Mouse (Mus musculus) hindbrain, embryonic 14.5 days (tissue): ENCODE data around the gene Kif14. TPM values are rescaled to one million over a fixed set of nuclear protein-coding genes. Genes with fewer than 3 reads are reported as not detected.

Source experiments
- ATAC-seq: fragments of 200-750 bp; cut with Nextera tagmentation; 2 replicates; pipeline ENCODE4 v1.8.0; 2017; ENCODE audit warnings: moderate number of reproducible peaks, mild to moderate bottlenecking, moderate TSS enrichment, moderate library complexity; ENCODE audit not compliant: low FRiP score
- DNase-seq: peaks from one replicate; pipeline ENCODE4 v3.0.0-alpha.2; 2015; ENCODE audit warnings: low spot score
- H3K27ac ChIP-seq: fragments of 300-500 bp; sonication (generic); 2 replicates; pipeline ENCODE4 v1.5.1; 2014; ENCODE audit warnings: mild to moderate bottlenecking, moderate library complexity
- H3K27me3 ChIP-seq: fragments of 300-500 bp; sonication (generic); 2 replicates; pipeline ENCODE4 v1.6.1; 2014; ENCODE audit warnings: mild to moderate bottlenecking, low read length, mixed read lengths; ENCODE audit not compliant: control insufficient read depth, insufficient read depth
- H3K36me3 ChIP-seq: fragments of 300-500 bp; sonication (generic); replicated peaks from 2 replicates; pipeline ENCODE4 v1.6.1; 2014; ENCODE audit not compliant: control insufficient read depth, insufficient read depth
- H3K4me1 ChIP-seq: fragments of 300-500 bp; sonication (generic); replicated peaks from 2 replicates; pipeline ENCODE4 v1.6.1; 2014; ENCODE audit warnings: antibody characterized with exemption, low read length, mixed read lengths; ENCODE audit not compliant: control insufficient read depth, insufficient read depth
- H3K4me2 ChIP-seq: fragments of 300-500 bp; sonication (generic); replicated peaks from 2 replicates; pipeline ENCODE4 v1.6.1; 2014; ENCODE audit warnings: mild to moderate bottlenecking, moderate library complexity
- H3K4me3 ChIP-seq: fragments of 300-500 bp; sonication (generic); replicated peaks from 2 replicates; pipeline ENCODE4 v1.5.1; 2014; ENCODE audit warnings: mild to moderate bottlenecking, low read length
- H3K9ac ChIP-seq: fragments of 300-500 bp; sonication (generic); 2 replicates; pipeline ENCODE4 v1.6.1; 2014
- H3K9me3 ChIP-seq: fragments of 300-500 bp; sonication (generic); 2 replicates; pipeline ENCODE4 v1.6.1; 2016; ENCODE audit warnings: low read length; ENCODE audit not compliant: control insufficient read depth
- WGBS: fragments of 180-500 bp; shearing (Covaris S2); extraction: QIAGEN DNeasy Blood & Tissue Kit; methylation state at CpG from one replicate; pipeline ENCODE4 v1.1.7; 2014; 5-methylcytosine and 5-hydroxymethylcytosine counted together
- polyA plus RNA-seq: library from polyadenylated mRNA; unstranded; fragments of >200 nt; fragmentation: Nextera tagmentation; extraction: Ambion mirVana; gene quantifications from 2 replicates; pipeline ENCODE4 v1.2.1, GENCODE M21; 2014

Kif14 gene
- polyA plus RNA-seq, 1 experiment from 2014 or later = 1.6 TPM

- no peak for DNase-seq
- 69% methylated on average over 5 of the region's 5 CpGs for WGBS
Measured at GRCm38 (mm10) chr1:136558762-136559161, 92.6 kb downstream of the Kif14 start.

DNA sequence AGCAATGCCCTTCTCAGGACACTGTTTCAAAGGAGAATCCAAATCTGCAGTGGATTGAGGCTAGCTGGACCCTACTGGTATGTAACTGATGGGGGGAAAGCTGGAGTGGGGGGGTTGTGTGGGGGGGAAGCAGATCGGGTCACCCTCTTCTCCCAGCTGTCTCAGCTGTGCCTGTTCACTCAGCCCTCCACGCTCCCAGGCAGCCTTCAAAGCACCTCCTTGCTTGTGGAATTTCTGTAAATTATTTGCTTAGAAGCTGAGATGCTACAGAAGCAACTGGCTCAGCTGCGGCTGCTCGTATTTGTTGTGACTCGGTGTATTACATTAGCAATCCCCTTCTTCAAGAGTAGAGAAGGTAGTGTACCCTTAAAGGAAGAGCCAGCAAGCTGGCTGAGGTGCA lies 93.1 kb downstream of the Kif14 start:
- no peak for DNase-seq
- Histone ChIP-seq H3K27me3 (no peaks in the 10 kb centered on the region), H3K4me1 (no peaks in the 10 kb centered on the region), H3K36me3 (no peaks in the 10 kb centered on the region), H3K4me3 (no peak overlapping the region), H3K9ac (no peak overlapping the region), H3K27ac (no peak overlapping the region), H3K4me2 (no peak overlapping the region), H3K9me3 (no peaks in the 10 kb centered on the region)
- 65% methylated on average over 5 of the region's 5 CpGs for WGBS
- no peak for ATAC-seq

More at GRCm38 (mm10) chr1:136558762-136559161, 92.6 kb downstream of the Kif14 start:
- H3K9ac ChIP-seq = no peak overlapping the region
- no peaks in the 10 kb centered on the region for H3K36me3 ChIP-seq
- no peak for ATAC-seq
- H3K4me2 ChIP-seq = no peak overlapping the region
- no peaks in the 10 kb centered on the region for H3K27me3 ChIP-seq
- no peaks in the 10 kb centered on the region for H3K4me1 ChIP-seq
- no peaks in the 10 kb centered on the region for H3K9me3 ChIP-seq
- no peak overlapping the region for H3K4me3 ChIP-seq
- H3K27ac ChIP-seq = no peak overlapping the region

GRCm38 (mm10) chr1:136559774-136560173 lies 93.6 kb downstream of the Kif14 start:
- DNase-seq (no peak), ATAC-seq (no peak)
- Histone ChIP-seq H3K4me3 (no peak overlapping the region), H3K4me2 (no peak overlapping the region), H3K4me1 (no peaks in the 10 kb centered on the region), H3K9ac (no peak overlapping the region), H3K27ac (no peak overlapping the region), H3K36me3 (no peaks in the 10 kb centered on the region), H3K27me3 (no peaks in the 10 kb centered on the region), H3K9me3 (no peaks in the 10 kb centered on the region)
- 88% methylated on average over 9 of the region's 9 CpGs for WGBS

DNA sequence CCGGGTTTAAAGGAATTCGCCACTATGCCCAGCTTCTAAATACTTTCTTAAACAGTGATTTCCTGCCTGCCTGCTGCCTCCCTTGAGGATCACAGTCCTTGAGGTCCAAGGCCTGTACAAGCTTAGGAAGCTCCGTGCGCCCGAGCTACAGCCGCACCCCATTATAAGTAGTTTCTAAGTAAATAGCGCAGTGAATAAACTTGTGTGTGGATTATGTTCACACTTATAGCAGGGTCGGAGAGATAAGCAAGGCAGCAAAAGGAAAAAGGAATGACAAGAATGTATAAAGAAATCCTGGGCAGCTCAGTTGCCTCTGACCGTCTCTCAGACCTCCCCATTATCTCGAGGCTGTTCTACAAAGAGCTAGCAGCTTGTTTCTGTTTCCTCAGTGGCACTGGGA lies 95.7 kb downstream of the Kif14 start:
- no peak overlapping the region for H3K4me3 ChIP-seq
- no peaks in the 10 kb centered on the region for H3K27me3 ChIP-seq
- no peak overlapping the region for H3K9ac ChIP-seq
- no peak for ATAC-seq
- no peak overlapping the region for H3K27ac ChIP-seq
- no peaks in the 10 kb centered on the region for H3K9me3 ChIP-seq
- no peaks in the 10 kb centered on the region for H3K4me1 ChIP-seq
- WGBS = 74% methylated on average over 10 of the region's 10 CpGs
- H3K4me2 ChIP-seq = no peak overlapping the region
- DNase-seq = no peak
- no peaks in the 10 kb centered on the region for H3K36me3 ChIP-seq

DNA sequence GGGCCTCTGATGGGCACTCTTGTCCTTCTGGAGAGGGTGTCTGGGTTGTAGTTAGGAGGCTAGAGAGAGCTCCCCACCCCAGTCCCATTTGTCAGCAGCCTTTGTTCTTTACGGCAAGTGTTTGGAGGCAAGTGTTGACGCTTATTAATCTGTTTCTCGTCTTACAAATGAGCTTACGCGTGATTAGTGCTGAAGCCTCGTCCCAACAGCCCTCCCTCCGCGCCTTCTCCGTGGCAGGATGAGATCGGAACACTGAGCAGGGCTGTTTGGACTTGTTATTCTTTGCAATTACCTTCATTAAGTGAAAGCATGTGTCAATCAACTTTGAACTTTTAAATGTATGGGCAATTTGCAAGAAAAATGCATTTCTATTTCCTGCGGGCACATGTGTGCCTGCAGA lies 97.0 kb downstream of the Kif14 start:
- ATAC-seq (no peak), DNase-seq (no peak)
- no peak overlapping the region for H3K4me2 ChIP-seq
- H3K27ac ChIP-seq = no peak overlapping the region
- no peaks in the 10 kb centered on the region for H3K36me3 ChIP-seq
- H3K9me3 ChIP-seq = no peaks in the 10 kb centered on the region
- no peaks in the 10 kb centered on the region for H3K27me3 ChIP-seq
- H3K4me3 ChIP-seq = no peak overlapping the region
- 50% methylated on average over 11 of the region's 11 CpGs for WGBS
- no peak overlapping the region for H3K9ac ChIP-seq
- no peaks in the 10 kb centered on the region for H3K4me1 ChIP-seq

GRCm38 (mm10) chr1:136564963-136565362 lies 98.8 kb downstream of the Kif14 start:
- Histone ChIP-seq H3K9me3 (no peaks in the 10 kb centered on the region), H3K4me2 (no peak overlapping the region), H3K9ac (no peak overlapping the region), H3K4me3 (no peak overlapping the region), H3K36me3 (no peaks in the 10 kb centered on the region), H3K4me1 (peaks cover 2% of the 10 kb centered on the region; the same call in 1 of the 2 replicates), H3K27ac (no peak overlapping the region), H3K27me3 (0 out of 2 replicates have a peak, but pooled peaks cover 8% of the 10 kb centered on the region)
- 74% methylated on average over 4 of the region's 4 CpGs for WGBS
- no peak for DNase-seq
- no peak for ATAC-seq

DNA sequence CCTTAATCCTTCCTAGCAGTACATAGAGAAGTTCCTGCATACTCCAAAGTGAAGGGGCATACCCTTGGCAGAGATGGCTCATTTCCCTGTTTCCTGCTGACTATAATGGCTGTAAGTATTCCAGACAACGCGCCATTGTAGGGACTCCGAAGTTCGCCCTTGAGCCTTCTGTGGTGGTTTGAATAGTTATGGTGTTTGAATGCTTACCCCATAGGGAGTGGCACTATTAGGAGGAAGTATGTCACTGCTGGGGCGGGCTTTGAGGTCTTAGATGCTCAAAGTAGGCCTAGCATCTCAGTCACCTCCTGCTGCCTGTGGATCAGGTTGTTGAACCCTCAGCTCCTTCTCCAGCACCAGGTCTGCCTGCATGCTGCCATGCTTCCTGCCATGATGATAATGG lies 100.2 kb downstream of the Kif14 start:
- Histone ChIP-seq H3K4me3 (no peak overlapping the region), H3K36me3 (no peaks in the 10 kb centered on the region), H3K27me3 (0 out of 2 replicates have a peak, but pooled peaks cover 8% of the 10 kb centered on the region), H3K9ac (no peak overlapping the region), H3K9me3 (no peaks in the 10 kb centered on the region), H3K4me2 (no peak overlapping the region), H3K4me1 (peaks cover 6% of the 10 kb centered on the region), H3K27ac (no peak overlapping the region)
- ATAC-seq (no peak), DNase-seq (no peak)
- WGBS = 93% methylated on average over 5 of the region's 5 CpGs

GRCm38 (mm10) chr1:136567641-136568040 lies 101.5 kb downstream of the Kif14 start:
- H3K27ac ChIP-seq = no peak overlapping the region
- no peak overlapping the region for H3K9ac ChIP-seq
- no peaks in the 10 kb centered on the region for H3K9me3 ChIP-seq
- ATAC-seq = no peak
- H3K4me2 ChIP-seq = no peak overlapping the region
- H3K4me1 ChIP-seq = peaks cover 6% of the 10 kb centered on the region
- no peaks in the 10 kb centered on the region for H3K36me3 ChIP-seq
- 93% methylated on average over 4 of the region's 4 CpGs for WGBS
- H3K27me3 ChIP-seq = 0 out of 2 replicates have a peak, but pooled peaks cover 8% of the 10 kb centered on the region
- no peak overlapping the region for H3K4me3 ChIP-seq
- DNase-seq = no peak

DNA sequence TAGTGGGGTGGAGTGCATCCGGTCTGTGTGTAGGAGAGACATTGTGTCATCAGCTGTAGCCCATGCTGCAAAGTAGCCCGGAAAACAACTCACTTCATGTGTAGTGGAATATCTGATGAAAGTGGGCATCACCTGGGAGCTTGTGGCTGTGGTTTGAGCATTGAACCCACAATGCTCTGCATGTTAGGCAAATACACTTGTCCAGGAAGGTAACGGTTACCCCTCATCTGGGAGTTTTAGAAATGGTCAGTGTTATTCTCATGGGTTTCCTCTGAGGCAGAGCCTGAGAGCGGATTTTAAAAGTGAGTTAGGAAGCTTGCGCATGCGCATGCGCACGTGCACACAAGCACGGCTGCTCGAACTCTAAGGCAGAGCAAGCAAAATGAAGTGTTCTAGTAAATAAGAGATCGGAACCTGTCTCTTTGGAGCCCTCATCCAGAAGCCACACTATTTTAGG lies 102.6 kb downstream of the Kif14 start:
- 97% methylated on average over 11 of the region's 11 CpGs for WGBS

GRCm38 (mm10) chr1:136569206-136569605 lies 103.1 kb downstream of the Kif14 start:
- no peak overlapping the region for H3K4me2 ChIP-seq
- H3K27me3 ChIP-seq = 0 out of 2 replicates have a peak, but pooled peaks cover 8% of the 10 kb centered on the region
- H3K4me1 ChIP-seq = peaks cover 6% of the 10 kb centered on the region
- DNase-seq (no peak), ATAC-seq (no peak)
- no peaks in the 10 kb centered on the region for H3K36me3 ChIP-seq
- H3K9me3 ChIP-seq = no peaks in the 10 kb centered on the region
- no peak overlapping the region for H3K4me3 ChIP-seq
- no peak overlapping the region for H3K27ac ChIP-seq
- no peak overlapping the region for H3K9ac ChIP-seq
- 79% methylated on average over 8 of the region's 8 CpGs for WGBS

More for the DNA sequence above, 102.6 kb downstream of the Kif14 start:
- Histone ChIP-seq H3K27me3 (0 out of 2 replicates have a peak, but pooled peaks cover 8% of the 10 kb centered on the region), H3K9ac (no peak overlapping the region), H3K9me3 (no peaks in the 10 kb centered on the region), H3K36me3 (no peaks in the 10 kb centered on the region), H3K27ac (no peak overlapping the region), H3K4me1 (peaks cover 6% of the 10 kb centered on the region), H3K4me3 (no peak overlapping the region), H3K4me2 (no peak overlapping the region)
- ATAC-seq = no peak
- DNase-seq = no peak
